Mouse (Mus musculus): ENCODE data around the gene Ms4a7.
"Not testable (repeated sequence)": the region's sequence is repeated elsewhere in the genome, so short reads cannot be mapped to it uniquely, and the experiment has no call there.

Gene Ms4a7

GRCm38 (mm10) chr19:11335932-11336331, at the start of gene Ms4a7:
Gene Ms4a7, minus strand, starts transcription at chr19:11336146.
- DNase-seq (ENCODE audit: low read depth, low spot score): no peak

- DNase-seq (ENCODE audit: low read depth, low spot score): no peak
Measured at GRCm38 (mm10) chr19:11376399-11376798, 40.5 kb upstream of the Ms4a7 start.

- no peak for DNase-seq (ENCODE audit: low read depth, low spot score)
Measured at GRCm38 (mm10) chr19:11375273-11375672, 39.3 kb upstream of the Ms4a7 start, which contains the start of gene Ms4a4a. Gene Ms4a4a, plus strand, starts transcription at chr19:11375523.

- DNase-seq (ENCODE audit: low read depth, low spot score): no peak
Measured at GRCm38 (mm10) chr19:11371181-11371580, 35.2 kb upstream of the Ms4a7 start.

- DNase-seq (ENCODE audit: low read depth, low spot score): no peak
Measured at GRCm38 (mm10) chr19:11368310-11368709, 32.4 kb upstream of the Ms4a7 start.

- no peak for DNase-seq (ENCODE audit: low read depth, low spot score)
Measured at GRCm38 (mm10) chr19:11362002-11362401, 26.1 kb upstream of the Ms4a7 start.

- DNase-seq (ENCODE audit: low read depth, low spot score): no peak
Measured at GRCm38 (mm10) chr19:11360106-11360505, 24.2 kb upstream of the Ms4a7 start.

GRCm38 (mm10) chr19:11355730-11356129, 19.8 kb upstream of the Ms4a7 start:
- no peak for DNase-seq (ENCODE audit: low read depth, low spot score)

GRCm38 (mm10) chr19:11351878-11352277, 15.9 kb upstream of the Ms4a7 start:
- DNase-seq (ENCODE audit: low read depth, low spot score): no peak

GRCm38 (mm10) chr19:11349698-11350481, 13.9 kb upstream of the Ms4a7 start:
- DNase-seq (ENCODE audit: low read depth, low spot score): no peak

- no peak for DNase-seq (ENCODE audit: low read depth, low spot score)
Measured at GRCm38 (mm10) chr19:11343992-11344391, 8.0 kb upstream of the Ms4a7 start.

GRCm38 (mm10) chr19:11343147-11343546, 7.2 kb upstream of the Ms4a7 start:
- no peak for DNase-seq (ENCODE audit: low read depth, low spot score)

- DNase-seq (ENCODE audit: low read depth, low spot score): no peak
Measured at GRCm38 (mm10) chr19:11321123-11321522, 14.8 kb downstream of the Ms4a7 start.

GRCm38 (mm10) chr19:11316786-11317185, 19.2 kb downstream of the Ms4a7 start:
- DNase-seq (ENCODE audit: low read depth, low spot score): no peak

GRCm38 (mm10) chr19:11314354-11314753, 21.6 kb downstream of the Ms4a7 start, which contains the start of gene Ms4a14:
Gene Ms4a14, minus strand, starts transcription at chr19:11314454.
- no peak for DNase-seq (ENCODE audit: low read depth, low spot score)

- DNase-seq (ENCODE audit: low read depth, low spot score): no peak
Measured at GRCm38 (mm10) chr19:11308888-11309287, 27.1 kb downstream of the Ms4a7 start.

- not testable (repeated sequence) for DNase-seq (ENCODE audit: low read depth, low spot score)
Measured at GRCm38 (mm10) chr19:11299529-11299928, 36.4 kb downstream of the Ms4a7 start.

- DNase-seq (ENCODE audit: low read depth, low spot score): no peak
Measured at GRCm38 (mm10) chr19:11298939-11299338, 37.0 kb downstream of the Ms4a7 start.

GRCm38 (mm10) chr19:11293616-11294015, 42.3 kb downstream of the Ms4a7 start:
- not testable (repeated sequence) for DNase-seq (ENCODE audit: low read depth, low spot score)

- DNase-seq (ENCODE audit: low read depth, low spot score): no peak
Measured at GRCm38 (mm10) chr19:11292990-11293389, 43.0 kb downstream of the Ms4a7 start.

- no peak for DNase-seq (ENCODE audit: low read depth, low spot score)
Measured at GRCm38 (mm10) chr19:11283773-11284172, 52.2 kb downstream of the Ms4a7 start, which contains the start of gene Ms4a5. Gene Ms4a5, minus strand, starts transcription at chr19:11283873.

GRCm38 (mm10) chr19:11280223-11280622, 55.7 kb downstream of the Ms4a7 start:
- no peak for DNase-seq (ENCODE audit: low read depth, low spot score)

GRCm38 (mm10) chr19:11276431-11276830, 59.5 kb downstream of the Ms4a7 start:
- DNase-seq (ENCODE audit: low read depth, low spot score): no peak
